Mouse (Mus musculus): ENCODE data around the gene Piezo1.

Gene Piezo1

GRCm38 (mm10) chr8:122538310-122539076 lies 12.6 kb downstream of the Piezo1 start:
- DNase-seq: no peak

GRCm38 (mm10) chr8:122537812-122538211 lies 13.3 kb downstream of the Piezo1 start:
- no peak for DNase-seq

DNA sequence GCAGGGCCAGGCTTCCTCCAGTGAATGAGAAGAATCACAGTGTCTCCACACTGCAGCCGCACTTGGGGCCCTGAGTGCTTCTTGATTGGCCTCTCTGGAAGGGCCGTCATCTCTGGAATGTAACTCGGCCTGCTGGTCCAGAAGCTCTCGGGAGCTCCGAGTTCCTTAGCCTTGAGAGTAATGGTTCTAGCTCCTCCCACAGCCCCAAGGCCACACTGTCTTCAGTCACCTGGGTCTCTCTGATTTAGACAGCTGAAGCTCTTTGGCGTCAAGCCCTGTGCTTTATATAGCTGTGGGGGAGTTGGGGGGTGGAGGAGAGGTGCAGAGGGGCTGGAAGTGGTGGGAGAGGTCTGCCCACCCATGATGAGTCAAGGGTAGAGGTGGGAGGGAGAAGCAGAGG lies 14.1 kb downstream of the Piezo1 start:
- DNase-seq: no peak

DNA sequence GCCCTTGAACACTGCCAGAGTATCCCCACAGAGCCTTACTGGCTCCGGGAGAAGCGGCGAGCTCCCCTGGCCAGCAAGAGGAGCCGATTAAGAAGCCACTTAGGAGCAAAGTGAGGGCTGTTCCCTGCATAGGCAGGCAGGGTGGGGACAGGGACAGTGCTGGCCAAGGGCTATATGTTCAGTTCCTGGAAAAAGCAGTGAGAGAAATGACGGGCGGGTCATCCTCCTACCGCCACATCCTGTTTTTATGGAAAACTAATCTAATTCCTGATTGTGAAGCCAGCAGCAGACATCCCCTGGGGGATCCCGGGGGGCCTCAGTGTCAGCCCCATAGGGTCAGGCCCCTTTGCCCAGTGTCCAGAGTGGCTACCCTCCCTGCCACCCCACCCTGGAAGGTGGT lies 19.8 kb downstream of the Piezo1 start:
- no peak for DNase-seq

- DNase-seq: no peak
Observed at GRCm38 (mm10) chr8:122529159-122529558, 22.0 kb downstream of the Piezo1 start.

DNA sequence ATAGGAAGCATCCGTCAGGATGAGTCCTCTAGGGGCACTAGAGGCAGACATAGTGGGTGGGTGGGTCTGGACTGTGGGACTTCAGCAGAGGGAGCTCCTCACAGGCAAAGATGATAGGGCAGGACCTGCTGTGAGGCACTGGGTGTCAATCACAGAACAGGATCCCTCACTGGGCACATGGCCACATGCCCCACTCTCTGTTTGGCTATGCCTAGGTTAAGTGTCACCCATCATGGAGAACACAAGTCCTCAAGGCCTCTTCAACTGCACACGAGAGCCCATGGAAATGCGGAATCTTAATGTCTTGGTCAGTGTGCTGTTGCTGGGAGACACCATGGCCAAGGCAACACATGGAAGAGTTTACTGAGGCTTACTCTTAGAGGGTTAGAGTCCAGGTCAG lies 23.2 kb downstream of the Piezo1 start:
- DNase-seq: no peak

- DNase-seq: no peak
Observed at GRCm38 (mm10) chr8:122526526-122527170, 24.5 kb downstream of the Piezo1 start.

DNA sequence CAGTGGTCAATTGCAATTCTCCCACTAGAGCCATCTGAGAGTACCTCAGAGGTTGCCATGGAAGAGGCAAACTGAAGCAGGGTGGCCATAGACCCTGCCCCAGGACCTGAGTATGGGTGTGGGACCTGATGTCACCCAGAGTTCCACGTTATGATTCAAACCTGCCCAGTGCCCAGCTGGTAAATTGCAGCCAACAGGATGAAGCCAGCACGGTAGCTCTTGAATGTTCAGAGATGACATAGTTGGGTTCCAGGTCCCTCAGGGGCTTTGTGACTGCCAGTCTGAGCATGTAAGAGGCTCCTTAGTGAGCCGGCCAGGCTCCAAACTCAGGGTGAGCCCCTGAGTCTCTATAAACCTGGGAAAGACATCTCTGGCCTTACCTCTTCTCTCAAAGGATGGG lies 25.0 kb downstream of the Piezo1 start:
- no peak for DNase-seq

- no peak for DNase-seq
Observed at GRCm38 (mm10) chr8:122525004-122525403, 26.1 kb downstream of the Piezo1 start.

DNA sequence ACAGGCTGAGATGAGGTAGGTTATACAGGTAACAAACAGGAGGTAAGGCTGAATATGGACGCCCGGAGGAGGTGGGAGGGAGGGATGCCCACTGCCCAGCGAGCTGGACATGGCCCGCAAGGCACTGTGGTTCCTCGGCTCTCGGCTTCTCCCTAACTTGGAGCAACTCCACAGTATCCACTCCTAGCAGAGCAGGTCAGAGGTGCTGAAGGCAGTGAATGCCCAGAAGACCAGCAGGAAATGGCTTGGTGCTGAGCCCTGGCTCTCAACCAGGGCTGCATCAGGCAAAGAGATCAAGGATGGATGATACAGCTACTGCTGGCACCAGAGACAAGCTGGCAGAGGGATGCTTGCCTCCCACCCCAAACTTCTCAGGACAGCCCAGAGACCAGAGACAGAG lies 26.6 kb downstream of the Piezo1 start:
- no peak for DNase-seq

- peak; percentile 32 for DNase-seq
Observed at GRCm38 (mm10) chr8:122523652-122524360, 27.3 kb downstream of the Piezo1 start.

GRCm38 (mm10) chr8:122522796-122523651 lies 28.1 kb downstream of the Piezo1 start:
- no peak for DNase-seq

GRCm38 (mm10) chr8:122520611-122521010 lies 30.5 kb downstream of the Piezo1 start:
- DNase-seq: no peak

- no peak for DNase-seq
Observed at GRCm38 (mm10) chr8:122517541-122518190, 33.5 kb downstream of the Piezo1 start.

DNA sequence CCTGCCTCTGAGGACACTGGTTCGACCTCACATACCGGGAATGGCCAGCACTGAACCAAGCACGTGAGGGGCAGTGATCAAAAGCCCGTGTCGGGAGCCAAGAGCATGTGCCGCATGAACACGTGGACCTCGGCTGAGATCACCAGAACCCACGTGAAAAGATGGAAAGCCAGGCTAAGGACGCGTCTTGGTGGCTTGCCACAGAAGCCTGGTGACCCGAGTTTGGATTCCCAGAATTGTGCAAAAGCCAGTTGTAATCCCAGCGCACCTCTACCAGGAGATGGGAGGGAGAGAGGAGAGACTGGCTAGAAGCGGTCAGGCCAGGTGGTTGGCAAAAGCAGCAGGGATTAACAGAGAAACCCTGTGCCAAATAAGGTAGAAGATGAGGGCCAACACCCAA lies 35.4 kb downstream of the Piezo1 start:
- no peak for DNase-seq

DNA sequence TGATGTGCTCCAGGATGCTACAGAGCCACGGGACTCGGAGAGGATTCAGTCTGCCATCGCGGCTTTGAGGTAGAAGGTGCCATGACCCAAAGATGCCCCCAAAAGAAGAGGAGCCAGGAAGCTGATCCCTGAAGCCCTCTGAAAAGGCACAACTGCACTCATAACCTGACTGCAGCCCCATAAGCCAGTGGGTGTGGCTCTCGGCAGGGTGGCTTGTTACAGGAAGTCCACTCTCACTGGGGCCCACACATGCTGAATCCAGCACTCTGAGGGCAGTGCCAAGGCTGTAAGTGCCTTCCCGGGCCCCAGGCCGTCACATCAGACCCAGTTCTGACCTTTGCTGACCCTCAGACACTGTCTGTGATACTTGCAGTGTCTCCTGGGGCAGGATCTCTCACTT lies 38.7 kb downstream of the Piezo1 start:
- no peak for DNase-seq

GRCm38 (mm10) chr8:122511552-122511951 lies 39.6 kb downstream of the Piezo1 start:
- DNase-seq: no peak

- DNase-seq: peak; percentile 80
Observed at GRCm38 (mm10) chr8:122500856-122501255, 50.3 kb downstream of the Piezo1 start.

DNA sequence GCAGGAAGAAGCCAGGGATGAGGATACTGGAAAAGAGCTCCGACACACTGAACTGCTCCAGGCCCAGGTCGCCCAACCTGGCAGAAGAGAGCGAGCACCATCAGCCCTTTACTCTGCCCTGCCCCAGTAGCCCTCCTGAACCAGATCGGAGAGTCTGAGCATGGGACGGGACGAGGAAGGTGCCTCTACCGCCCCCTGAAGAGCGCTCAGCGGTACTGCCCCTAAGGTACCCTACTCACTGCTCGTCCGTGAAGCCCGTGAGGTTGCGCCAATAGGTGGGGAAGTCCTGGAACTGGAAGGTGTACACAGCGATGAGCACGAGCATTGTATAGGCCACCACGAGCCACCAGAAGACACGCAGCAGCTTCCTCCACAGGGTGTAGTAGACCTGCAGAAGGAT lies 53.2 kb downstream of the Piezo1 start:
- DNase-seq: no peak

DNA sequence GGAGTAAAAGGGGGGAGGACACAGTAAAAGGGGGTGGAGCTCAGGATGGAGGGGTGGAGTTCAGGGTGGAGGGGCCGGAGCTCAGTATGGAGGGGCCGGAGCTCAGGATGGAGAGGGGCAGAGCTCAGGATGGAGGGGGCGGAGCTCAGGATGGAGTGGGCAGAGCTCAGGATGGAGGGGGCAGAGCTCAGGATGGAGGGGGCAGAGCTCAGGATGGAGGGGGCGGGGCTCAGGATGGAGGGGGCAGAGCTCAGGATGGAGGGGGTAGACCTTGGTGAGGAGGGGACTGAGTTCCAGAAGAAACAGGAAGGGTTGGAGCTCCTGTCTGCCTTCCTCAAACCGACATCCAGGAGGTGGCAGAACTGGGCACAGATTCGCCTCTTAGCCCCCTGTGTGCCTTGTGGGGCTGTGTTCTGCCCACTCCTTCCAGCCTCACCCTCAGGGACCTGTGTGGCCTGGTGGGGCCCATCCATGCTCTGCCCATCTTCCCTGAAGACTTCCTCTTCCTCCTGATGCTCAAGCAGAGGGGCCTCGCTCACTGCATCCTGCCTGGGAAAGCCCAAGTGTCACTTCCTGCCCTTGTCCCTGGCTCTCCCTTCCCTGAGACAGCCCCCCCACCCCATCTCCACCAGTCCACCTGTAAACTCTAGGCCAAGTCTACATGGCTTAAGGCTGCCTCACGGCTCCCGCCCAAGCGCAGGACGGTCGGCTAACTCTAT lies 54.0 kb downstream of the Piezo1 start:
- no peak for DNase-seq

GRCm38 (mm10) chr8:122488387-122488786 lies 62.7 kb downstream of the Piezo1 start:
- DNase-seq: no peak

GRCm38 (mm10) chr8:122484831-122485230 lies 66.3 kb downstream of the Piezo1 start:
- no peak for DNase-seq
